Mouse (Mus musculus) neural tube, embryonic 14.5 days (tissue): ENCODE measurements at regions not wholly inside any gene's neighbourhood (a gene's known extent, or its start where the extent isn't known, plus 50 kb on each side); places are given as distances from the start of the nearest gene placed in this dataset. TPM values are rescaled to one million over a fixed set of nuclear protein-coding genes. Genes with fewer than 3 reads are reported as not detected.

Experiments used
- microRNA-seq: library from miRNA; unstranded; fragments of <30 nt; microRNA quantifications from one replicate; pipeline ENCODE4, GENCODE M21; 2016

Small RNA genes in the stretch of these regions (microRNA-seq; reads per million reads assigned to microRNA genes)
- gene Gm27684 = not detected
